Mouse (Mus musculus) adrenal gland, postnatal 0 days (tissue): ENCODE measurements around the gene Pgrmc2. TPM values are rescaled to one million over a fixed set of nuclear protein-coding genes. Genes with fewer than 3 reads are reported as not detected.

ENCODE experiments used
- polyA plus RNA-seq: library from polyadenylated mRNA; unstranded; fragments of >200 nt; fragmentation: Nextera tagmentation; extraction: Ambion mirVana; gene quantifications from 2 replicates; pipeline ENCODE4 v1.2.1, GENCODE M21; 2015

Pgrmc2 gene
- 25.2 and 30.5 TPM in 2 replicates for polyA plus RNA-seq

GRCm38 (mm10) chr3:41082885-41083789 is at the start of gene Pgrmc2:
Gene Pgrmc2, minus strand, starts transcription at chr3:41083046.

Other genes starting within 250 kb of the Pgrmc2 start
- gene Mfsd8, start 236.2 kb downstream of the Pgrmc2 start, polyA plus RNA-seq = 7.7 and 8.1 TPM in 2 replicates
- 4.7 and 6.6 TPM in 2 replicates for gene Abhd18, start 236.1 kb downstream of the Pgrmc2 start, polyA plus RNA-seq
- gene 1700034I23Rik, start 180.5 kb downstream of the Pgrmc2 start, polyA plus RNA-seq = 0.11 TPM in 2 replicates
- gene Larp1b, start 133.2 kb downstream of the Pgrmc2 start, polyA plus RNA-seq = 4.5 and 7.4 TPM in 2 replicates